Mouse (Mus musculus): Measurements from ENCODE around the gene Il10rb. TPM values are rescaled to one million over a fixed set of nuclear protein-coding genes. Genes with fewer than 3 reads are reported as not detected.

The Il10rb gene
- total RNA-seq, 2 experiments from 2014 or later = 64.6 to 68.3 TPM

Other genes with a start within 250 kb of the Il10rb start
- gene Olig2, start 180.7 kb upstream of the Il10rb start, total RNA-seq (2015) = 0.04 TPM in 1 of 2 replicates, not detected in the other
- gene Olig2, start 180.7 kb upstream of the Il10rb start, total RNA-seq (2017) = not detected in 2 replicates
- not detected in 2 replicates for gene Olig1, start 136.4 kb upstream of the Il10rb start, total RNA-seq (2015)
- not detected in 2 replicates for gene Olig1, start 136.4 kb upstream of the Il10rb start, total RNA-seq (2017)
- 287 and 289 TPM in 2 replicates for gene Ifnar2, start 33.4 kb upstream of the Il10rb start, total RNA-seq (2015)
- 257 and 285 TPM in 2 replicates for gene Ifnar2, start 33.4 kb upstream of the Il10rb start, total RNA-seq (2017)
- gene Gm21970, start 14.4 kb upstream of the Il10rb start, total RNA-seq (2015) = 0.29 TPM in 1 of 2 replicates, not detected in the other
- not detected in 2 replicates for gene Gm21970, start 14.4 kb upstream of the Il10rb start, total RNA-seq (2017)
- 66.2 and 67.3 TPM in 2 replicates for gene Ifnar1, start 79.1 kb downstream of the Il10rb start, total RNA-seq (2015)
- gene Ifnar1, start 79.1 kb downstream of the Il10rb start, total RNA-seq (2017) = 73.9 and 78.5 TPM in 2 replicates
- 63.2 and 67.5 TPM in 2 replicates for gene Ifngr2, start 140.9 kb downstream of the Il10rb start, total RNA-seq (2015)
- gene Ifngr2, start 140.9 kb downstream of the Il10rb start, total RNA-seq (2017) = 47.0 and 49.0 TPM in 2 replicates
- gene Tmem50b, start 191.6 kb downstream of the Il10rb start, total RNA-seq (2015) = 102 and 112 TPM in 2 replicates
- 83.4 and 89.7 TPM in 2 replicates for gene Tmem50b, start 191.6 kb downstream of the Il10rb start, total RNA-seq (2017)
- gene Dnajc28, start 212.9 kb downstream of the Il10rb start, total RNA-seq (2015) = 2.3 and 2.7 TPM in 2 replicates
- 5.0 and 6.8 TPM in 2 replicates for gene Dnajc28, start 212.9 kb downstream of the Il10rb start, total RNA-seq (2017)
- gene Gart, start 240.8 kb downstream of the Il10rb start, total RNA-seq (2015) = 59.0 and 62.7 TPM in 2 replicates
- gene Gart, start 240.8 kb downstream of the Il10rb start, total RNA-seq (2017) = 98.1 and 115 TPM in 2 replicates
- gene Son, start 241.3 kb downstream of the Il10rb start, total RNA-seq (2015) = 271 and 279 TPM in 2 replicates
- gene Son, start 241.3 kb downstream of the Il10rb start, total RNA-seq (2017) = 160 and 200 TPM in 2 replicates